Mouse (Mus musculus): Measurements from ENCODE around the gene Tprn. TPM values are rescaled to one million over a fixed set of nuclear protein-coding genes. Genes with fewer than 3 reads are reported as not detected.

Gene Tprn
- polyA plus RNA-seq, 1 experiment from 2014 or later: 6.4 TPM

GRCm38 (mm10) chr2:25233421-25233820, 29.0 kb upstream of the Tprn start:
- Histone ChIP-seq H3K4me1 (replicated peaks; ENCODE audit: control insufficient read depth, insufficient read depth, low read length) (peaks cover 5% of the 10 kb centered on the region; the same call in 1 of the 2 replicates), H3K27ac (ENCODE audit: low read length) (no peak overlapping the region), H3K36me3 (ENCODE audit: control insufficient read depth, insufficient read depth, low read length) (no peaks in the 10 kb centered on the region), H3K9ac (ENCODE audit: low read length) (no peak overlapping the region), H3K4me2 (ENCODE audit: low read depth, low read length) (no peak overlapping the region), H3K9me3 (ENCODE audit: control insufficient read depth, low read length) (no peaks in the 10 kb centered on the region), H3K4me3 (ENCODE audit: low read length) (no peak overlapping the region), H3K27me3 (ENCODE audit: control insufficient read depth, insufficient read depth, low read depth, low read length) (no peaks in the 10 kb centered on the region)
- WGBS: 59% methylated on average over 4 of the region's 4 CpGs
- no peak for ATAC-seq (ENCODE audit: low read depth)

DNA sequence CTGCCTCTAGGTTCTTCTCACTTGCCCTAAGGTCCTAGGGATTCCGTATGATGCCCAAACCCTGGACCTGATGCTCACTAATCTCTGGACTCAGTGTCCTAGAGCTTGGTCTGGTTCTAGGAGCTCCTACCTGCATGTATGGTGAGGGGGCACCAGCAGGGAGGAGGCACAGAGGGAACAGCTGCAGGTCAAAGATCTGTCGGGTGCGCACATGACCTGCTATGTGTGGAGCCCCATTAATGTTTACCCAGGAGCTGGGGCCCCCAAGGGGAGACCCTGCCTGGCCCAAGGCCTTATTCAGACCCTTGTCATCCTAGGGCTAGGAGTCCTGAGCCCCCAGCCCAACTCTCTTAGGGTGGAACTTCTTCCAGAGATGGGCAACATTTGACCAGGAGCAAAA, 28.4 kb upstream of the Tprn start, which contains the start of gene Slc34a3:
TSS of gene Slc34a3 (minus strand) at position 315 of the 400 bp plus-strand sequence.
- H3K27ac ChIP-seq (ENCODE audit: low read length): no peak within 1 kb of the TSS
- H3K4me3 ChIP-seq (ENCODE audit: low read length): no peak within 1 kb of the TSS
- 61% methylated on average over 3 of the region's 3 CpGs for WGBS

GRCm38 (mm10) chr2:25234551-25235220, 27.7 kb upstream of the Tprn start:
- no peak for ATAC-seq (ENCODE audit: low read depth)
- 45% methylated on average over 5 of the region's 5 CpGs for WGBS
- Histone ChIP-seq H3K9ac (ENCODE audit: low read length) (no peak overlapping the region), H3K4me2 (ENCODE audit: low read depth, low read length) (no peak overlapping the region), H3K27ac (ENCODE audit: low read length) (no peak overlapping the region), H3K36me3 (ENCODE audit: control insufficient read depth, insufficient read depth, low read length) (no peaks in the 10 kb centered on the region), H3K27me3 (ENCODE audit: control insufficient read depth, insufficient read depth, low read depth, low read length) (no peaks in the 10 kb centered on the region), H3K4me3 (ENCODE audit: low read length) (no peak overlapping the region), H3K9me3 (ENCODE audit: control insufficient read depth, low read length) (no peaks in the 10 kb centered on the region), H3K4me1 (replicated peaks; ENCODE audit: control insufficient read depth, insufficient read depth, low read length) (no peaks in the 10 kb centered on the region)

More for the DNA sequence above, 28.4 kb upstream of the Tprn start, which contains the start of gene Slc34a3:
- Histone ChIP-seq H3K9me3 (ENCODE audit: control insufficient read depth, low read length) (no peaks in the 10 kb centered on the region), H3K4me1 (replicated peaks; ENCODE audit: control insufficient read depth, insufficient read depth, low read length) (no peaks in the 10 kb centered on the region; the same call in 1 of the 2 replicates), H3K27me3 (ENCODE audit: control insufficient read depth, insufficient read depth, low read depth, low read length) (no peaks in the 10 kb centered on the region), H3K9ac (ENCODE audit: low read length) (no peak within 1 kb of the TSS), H3K4me2 (ENCODE audit: low read depth, low read length) (no peak within 1 kb of the TSS), H3K36me3 (ENCODE audit: control insufficient read depth, insufficient read depth, low read length) (no peaks in the 10 kb centered on the region)
- ATAC-seq (ENCODE audit: low read depth): no peak

GRCm38 (mm10) chr2:25236614-25237013, 25.8 kb upstream of the Tprn start, which contains the start of gene Rnf224:
Gene Rnf224 (minus strand): TSS chr2:25236787.
- Histone ChIP-seq H3K4me3 (ENCODE audit: low read length) (no peak within 1 kb of the TSS), H3K4me1 (replicated peaks; ENCODE audit: control insufficient read depth, insufficient read depth, low read length) (peaks cover 8% of the 10 kb centered on the region), H3K9me3 (ENCODE audit: control insufficient read depth, low read length) (no peaks in the 10 kb centered on the region), H3K4me2 (ENCODE audit: low read depth, low read length) (no peak within 1 kb of the TSS), H3K9ac (ENCODE audit: low read length) (no peak within 1 kb of the TSS), H3K36me3 (ENCODE audit: control insufficient read depth, insufficient read depth, low read length) (no peaks in the 10 kb centered on the region), H3K27ac (ENCODE audit: low read length) (no peak within 1 kb of the TSS), H3K27me3 (ENCODE audit: control insufficient read depth, insufficient read depth, low read depth, low read length) (peaks cover 1% of the 10 kb centered on the region)
- no peak for ATAC-seq (ENCODE audit: low read depth)
- WGBS: 24% methylated on average over 8 of the region's 8 CpGs

- no peak for ATAC-seq (ENCODE audit: low read depth)
- H3K27ac ChIP-seq (ENCODE audit: low read length): no peak overlapping the region
- no peak overlapping the region for H3K4me2 ChIP-seq (ENCODE audit: low read depth, low read length)
- WGBS: 43% methylated on average over 4 of the region's 4 CpGs
- H3K4me1 ChIP-seq (replicated peaks; ENCODE audit: control insufficient read depth, insufficient read depth, low read length): peaks cover 8% of the 10 kb centered on the region
- H3K36me3 ChIP-seq (ENCODE audit: control insufficient read depth, insufficient read depth, low read length): no peaks in the 10 kb centered on the region
- no peaks in the 10 kb centered on the region for H3K9me3 ChIP-seq (ENCODE audit: control insufficient read depth, low read length)
- peaks cover 10% of the 10 kb centered on the region for H3K27me3 ChIP-seq (ENCODE audit: control insufficient read depth, insufficient read depth, low read depth, low read length)
- no peak overlapping the region for H3K9ac ChIP-seq (ENCODE audit: low read length)
- H3K4me3 ChIP-seq (ENCODE audit: low read length): no peak overlapping the region
Measured at GRCm38 (mm10) chr2:25237522-25237921, 24.9 kb upstream of the Tprn start.

DNA sequence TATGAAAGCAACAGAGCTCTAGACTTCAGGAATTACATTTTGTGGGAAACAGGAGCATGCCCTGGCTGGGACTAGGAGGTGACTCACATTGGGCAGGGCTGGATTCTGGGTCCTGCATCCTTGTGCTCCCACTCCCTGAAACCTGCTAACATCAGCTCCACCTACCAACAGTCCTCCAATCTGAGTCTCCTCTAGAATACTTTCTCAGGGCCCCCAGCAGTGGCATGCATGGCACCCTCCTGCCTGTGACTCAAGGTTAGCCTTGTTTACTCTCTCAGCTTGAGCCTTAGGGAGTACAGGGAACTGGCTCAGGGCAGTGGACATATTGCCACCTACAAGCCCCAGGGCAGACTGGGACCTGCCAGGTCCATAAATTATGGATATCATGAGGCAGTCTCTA, 24.3 kb upstream of the Tprn start:
- no peaks in the 10 kb centered on the region for H3K9me3 ChIP-seq (ENCODE audit: control insufficient read depth, low read length)
- no peak overlapping the region for H3K9ac ChIP-seq (ENCODE audit: low read length)
- no peak for ATAC-seq (ENCODE audit: low read depth)
- H3K36me3 ChIP-seq (ENCODE audit: control insufficient read depth, insufficient read depth, low read length): no peaks in the 10 kb centered on the region
- H3K4me3 ChIP-seq (ENCODE audit: low read length): no peak overlapping the region
- H3K4me2 ChIP-seq (ENCODE audit: low read depth, low read length): no peak overlapping the region
- no peak overlapping the region for H3K27ac ChIP-seq (ENCODE audit: low read length)
- H3K27me3 ChIP-seq (ENCODE audit: control insufficient read depth, insufficient read depth, low read depth, low read length): peaks cover 16% of the 10 kb centered on the region
- peaks cover 8% of the 10 kb centered on the region for H3K4me1 ChIP-seq (replicated peaks; ENCODE audit: control insufficient read depth, insufficient read depth, low read length)

DNA sequence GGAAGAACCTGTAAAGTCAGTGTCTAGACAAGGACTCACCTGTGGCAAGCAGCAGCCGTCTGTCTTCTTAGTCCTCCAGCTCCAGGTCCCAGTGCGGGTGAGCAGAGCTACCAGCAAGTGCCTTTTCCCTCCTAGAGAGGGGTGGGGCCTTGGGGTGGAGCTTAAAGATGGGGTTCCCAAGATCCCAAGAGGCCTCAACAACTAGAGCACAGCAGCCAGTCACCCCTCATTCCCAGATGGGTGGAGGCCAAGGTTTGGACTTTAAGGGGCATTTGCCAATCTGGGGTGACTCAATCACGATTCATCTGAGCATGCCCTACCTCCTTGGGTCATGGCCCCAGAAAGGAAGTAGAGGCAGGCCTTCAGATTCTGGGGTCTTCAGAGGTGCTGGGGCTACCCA, 22.7 kb upstream of the Tprn start:
- 79% methylated on average over 3 of the region's 3 CpGs for WGBS

DNA sequence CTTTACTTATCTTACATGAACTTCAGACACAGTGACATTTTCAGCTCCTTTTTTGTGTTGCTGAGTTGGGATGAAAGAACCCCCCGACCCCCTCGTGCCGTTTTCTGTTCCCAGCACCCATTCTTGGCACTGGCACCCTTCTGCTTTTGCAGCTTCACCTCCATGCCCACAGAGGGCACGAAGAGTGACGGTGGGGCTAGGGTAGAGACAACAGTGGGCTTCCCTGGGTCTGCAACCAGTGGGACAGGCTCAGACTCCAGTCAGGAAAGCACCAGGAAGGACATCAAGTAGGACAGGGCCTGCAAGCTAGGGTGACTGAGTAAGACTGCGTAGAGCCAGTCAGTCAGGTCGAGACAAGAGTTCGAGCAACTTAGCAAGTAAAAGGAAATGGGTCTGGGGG, 22.1 kb upstream of the Tprn start:
- H3K27ac ChIP-seq (ENCODE audit: low read length): no peak overlapping the region
- H3K9ac ChIP-seq (ENCODE audit: low read length): peak overlapping the region; percentile 58
- WGBS: 41% methylated on average over 8 of the region's 8 CpGs
- peak; percentile 3; the same call in 1 of the 2 replicates for ATAC-seq (ENCODE audit: low read depth)
- no peaks in the 10 kb centered on the region for H3K9me3 ChIP-seq (ENCODE audit: control insufficient read depth, low read length)
- peaks cover 19% of the 10 kb centered on the region for H3K27me3 ChIP-seq (ENCODE audit: control insufficient read depth, insufficient read depth, low read depth, low read length)
- no peaks in the 10 kb centered on the region for H3K36me3 ChIP-seq (ENCODE audit: control insufficient read depth, insufficient read depth, low read length)
- peak overlapping the region; percentile 96 for H3K4me2 ChIP-seq (ENCODE audit: low read depth, low read length)
- peaks cover 8% of the 10 kb centered on the region for H3K4me1 ChIP-seq (replicated peaks; ENCODE audit: control insufficient read depth, insufficient read depth, low read length)
- peak overlapping the region; percentile 40 for H3K4me3 ChIP-seq (ENCODE audit: low read length)

More for the DNA sequence above, 22.7 kb upstream of the Tprn start:
- Histone ChIP-seq H3K9me3 (ENCODE audit: control insufficient read depth, low read length) (no peaks in the 10 kb centered on the region), H3K36me3 (ENCODE audit: control insufficient read depth, insufficient read depth, low read length) (no peaks in the 10 kb centered on the region), H3K27ac (ENCODE audit: low read length) (no peak overlapping the region), H3K27me3 (ENCODE audit: control insufficient read depth, insufficient read depth, low read depth, low read length) (peaks cover 19% of the 10 kb centered on the region), H3K4me2 (ENCODE audit: low read depth, low read length) (no peak overlapping the region), H3K4me1 (replicated peaks; ENCODE audit: control insufficient read depth, insufficient read depth, low read length) (peaks cover 8% of the 10 kb centered on the region), H3K4me3 (ENCODE audit: low read length) (no peak overlapping the region), H3K9ac (ENCODE audit: low read length) (no peak overlapping the region)
- ATAC-seq (ENCODE audit: low read depth): no peak

DNA sequence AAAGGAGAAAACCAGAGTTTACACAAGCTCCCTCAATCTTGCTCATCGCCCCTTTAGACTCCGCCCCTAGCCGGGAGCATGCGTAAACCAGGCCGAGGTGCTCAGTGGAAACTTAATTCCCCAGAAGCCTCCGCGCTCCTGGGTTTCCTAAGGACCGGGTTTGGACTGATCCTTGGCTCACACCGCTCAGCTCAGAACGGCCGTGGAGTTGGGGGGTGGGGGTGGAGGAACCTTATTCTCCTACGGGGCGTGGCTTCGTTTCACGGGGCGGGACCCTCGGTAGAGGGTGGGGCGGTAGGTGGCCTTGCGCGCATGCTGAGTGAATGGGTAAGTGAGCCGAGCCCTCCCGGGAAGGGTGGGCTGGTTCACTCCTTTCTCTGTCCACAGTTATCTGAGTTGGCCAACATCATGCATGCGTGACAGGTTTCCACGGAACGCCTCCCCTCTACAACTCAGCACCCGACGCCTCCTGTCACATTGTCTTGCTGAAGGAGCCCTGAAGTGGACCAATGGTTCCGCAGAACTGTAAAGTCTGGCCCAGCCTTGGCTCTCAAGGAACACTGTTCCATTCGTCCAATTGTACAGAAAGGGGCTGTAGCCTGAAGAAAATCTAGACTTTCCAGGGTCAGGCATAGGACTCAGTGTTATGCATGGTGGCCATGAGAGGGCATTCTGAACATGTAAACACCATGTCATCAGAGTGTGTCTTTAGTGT, 21.5 kb upstream of the Tprn start:
- 2% methylated on average over 29 of the region's 29 CpGs for WGBS
- Histone ChIP-seq H3K9ac (ENCODE audit: low read length) (peak overlapping the region; percentile 58), H3K36me3 (ENCODE audit: control insufficient read depth, insufficient read depth, low read length) (no peaks in the 10 kb centered on the region), H3K4me1 (replicated peaks; ENCODE audit: control insufficient read depth, insufficient read depth, low read length) (peaks cover 8% of the 10 kb centered on the region), H3K27ac (ENCODE audit: low read length) (no peak overlapping the region), H3K9me3 (ENCODE audit: control insufficient read depth, low read length) (no peaks in the 10 kb centered on the region), H3K4me3 (ENCODE audit: low read length) (peak overlapping the region; percentile 40), H3K27me3 (ENCODE audit: control insufficient read depth, insufficient read depth, low read depth, low read length) (peaks cover 19% of the 10 kb centered on the region), H3K4me2 (ENCODE audit: low read depth, low read length) (peak overlapping the region; percentile 96)
- ATAC-seq (ENCODE audit: low read depth): peak; percentile 88
